Mouse (Mus musculus) testis, adult 2 months (tissue): Measurements from ENCODE around the gene Zscan2.

ENCODE experiments used
- CTCF ChIP-seq: fragments of 200-500 bp; IDR thresholded peaks from 2 replicates; pipeline ENCODE4 v1.5.1; 2012; ENCODE audit warnings: low read depth, mild to moderate bottlenecking, inconsistent platforms, low read length, moderate library complexity; ENCODE audit not compliant: control insufficient read depth, insufficient read depth, insufficient replicate concordance
- POLR2A ChIP-seq: fragments of 200-500 bp; IDR thresholded peaks from 2 replicates; pipeline ENCODE4 v1.6.1; 2012; ENCODE audit warnings: low read depth, mild to moderate bottlenecking, inconsistent platforms, low read length, moderate library complexity; ENCODE audit not compliant: control insufficient read depth

- TF ChIP-seq POLR2A (no peak), CTCF (no peak)
Measured at GRCm38 (mm10) chr7:80864831-80865230, 4.1 kb downstream of the Zscan2 start.
